Mouse (Mus musculus) CH12F3 (cell line): ENCODE data around the gene Zfp760.
"Not testable (repeated sequence)": the region's sequence is repeated elsewhere in the genome, so short reads cannot be mapped to it uniquely, and the experiment has no call there.

Experiments used
- in situ Hi-C: fragments of 300-500 bp; cut with MboI; formaldehyde crosslinking; loops from 2 replicates; pipeline ENCODE4 v1.14.3; 2020; ENCODE audit warnings: low sequenced_read_pairs

Gene Zfp760

GRCm38 (mm10) chr17:21707343-21707996, at the start of gene Zfp760:
Gene Zfp760 (plus strand): TSS chr17:21707741.
- in situ Hi-C loops = no loop called here

GRCm38 (mm10) chr17:21678826-21679225, 28.7 kb upstream of the Zfp760 start:
- in situ Hi-C loops = not testable (repeated sequence)

- in situ Hi-C loops = no loop called here
These were observed 28.1 kb upstream of the Zfp760 start for GRCm38 (mm10) chr17:21679273-21680018.

- in situ Hi-C loops = not testable (repeated sequence)
These were observed 27.5 kb upstream of the Zfp760 start for GRCm38 (mm10) chr17:21680019-21680376.

- in situ Hi-C loops = no loop called here
These were observed 16.0 kb upstream of the Zfp760 start, which contains the start of gene Gm10226 for GRCm38 (mm10) chr17:21691560-21691959. Gene Gm10226 (plus strand): TSS chr17:21691860.

- in situ Hi-C loops = no loop called here
These were observed 14.2 kb upstream of the Zfp760 start for GRCm38 (mm10) chr17:21693342-21693741.

GRCm38 (mm10) chr17:21696073-21696472, 11.5 kb upstream of the Zfp760 start:
- in situ Hi-C loops = no loop called here

- in situ Hi-C loops = no loop called here
These were observed 5.0 kb upstream of the Zfp760 start for GRCm38 (mm10) chr17:21702281-21703240.

- in situ Hi-C loops = no loop called here
These were observed 4.1 kb upstream of the Zfp760 start for GRCm38 (mm10) chr17:21703414-21703813.

- in situ Hi-C loops = no loop called here
These were observed 860 bp downstream of the Zfp760 start for GRCm38 (mm10) chr17:21708401-21708800.

GRCm38 (mm10) chr17:21730495-21730894, 23.0 kb downstream of the Zfp760 start, which contains the start of gene Zfp229:
Gene Zfp229 (plus strand): TSS chr17:21730795.
- in situ Hi-C loops = not testable (repeated sequence)

GRCm38 (mm10) chr17:21733049-21733448, 25.5 kb downstream of the Zfp760 start:
- in situ Hi-C loops = no loop called here

- in situ Hi-C loops = no loop called here
These were observed 26.0 kb downstream of the Zfp760 start for GRCm38 (mm10) chr17:21733529-21734031.

- in situ Hi-C loops = no loop called here
These were observed 45.2 kb downstream of the Zfp760 start for GRCm38 (mm10) chr17:21752791-21753190.

GRCm38 (mm10) chr17:21753342-21754208, 46.0 kb downstream of the Zfp760 start:
- in situ Hi-C loops = no loop called here

GRCm38 (mm10) chr17:21770336-21770735, 62.8 kb downstream of the Zfp760 start:
- in situ Hi-C loops = no loop called here
